Mouse (Mus musculus): ENCODE data around the gene Gm28729.

DNA sequence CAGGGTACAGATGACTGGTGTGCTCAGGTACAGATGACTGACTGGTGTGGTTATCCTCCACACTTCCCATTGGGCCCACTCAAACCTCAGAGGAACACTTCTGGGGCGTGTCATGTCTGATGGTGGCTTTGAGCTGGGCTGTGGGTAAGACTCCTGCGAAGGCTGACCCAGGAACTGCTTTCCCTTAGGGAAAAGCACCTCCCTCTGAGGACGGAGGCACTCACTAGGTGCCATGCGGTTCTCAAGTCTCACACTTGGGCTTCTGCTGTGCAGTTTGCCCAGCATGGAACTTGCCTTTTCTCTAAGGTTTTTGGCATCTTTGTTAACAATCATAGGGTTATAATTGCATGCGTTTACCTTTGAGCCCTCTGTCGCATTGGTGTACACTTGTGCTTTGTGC, 10.4 kb upstream of the Gm28729 start:
- TF ChIP-seq MYOG (IDR thresholded peaks at IDR 0.05; ENCODE audit: control insufficient read depth in 1 of 3, insufficient read depth in 1 of 3, insufficient read length in 2 of 3, low read depth in 2 of 3) (no peak), MAX (IDR thresholded peaks at IDR 0.05; ENCODE audit: low read depth) (no peak), POLR2A (IDR thresholded peaks at IDR 0.05; ENCODE audit: insufficient read length, low read depth) (no peak), POLR2AphosphoS2 (IDR thresholded peaks at IDR 0.05; ENCODE audit: insufficient read length, low read depth) (no peak), USF1 (IDR thresholded peaks at IDR 0.05; ENCODE audit: low read depth) (no peak), E2F4 (IDR thresholded peaks at IDR 0.05; ENCODE audit: insufficient read depth) (no peak), REST (IDR thresholded peaks at IDR 0.05; ENCODE audit: insufficient read depth, insufficient read length) (no peak), TCF3 (IDR thresholded peaks at IDR 0.05; ENCODE audit: insufficient read length, low read depth) (no peak), TCF12 (IDR thresholded peaks at IDR 0.05; ENCODE audit: insufficient read depth, poor library complexity, severe bottlenecking) (no peak), CEBPB (IDR thresholded peaks at IDR 0.05; ENCODE audit: insufficient read depth, poor library complexity, severe bottlenecking) (no peak)

Data from myocyte (in vitro differentiated cells).